Mouse (Mus musculus) CH12.LX (cell line): ENCODE data around the gene Ttc7. TPM values are rescaled to one million over a fixed set of nuclear protein-coding genes. Genes with fewer than 3 reads are reported as not detected.

Source experiments
- DNase-seq: peaks from one replicate; pipeline ENCODE4 v3.0.0-alpha.2; 2013; ENCODE audit errors: extremely low read depth
- H3K27ac ChIP-seq: 2 replicates; pipeline ENCODE4 v1.5.1; 2012; ENCODE audit warnings: low read depth, mild to moderate bottlenecking, control low read depth, moderate library complexity; ENCODE audit not compliant: insufficient read depth
- H3K27me3 ChIP-seq: replicated peaks from 2 replicates; pipeline ENCODE3; 2012; ENCODE audit warnings: inconsistent platforms
- H3K36me3 ChIP-seq, 2 experiments: replicated peaks in 1 of 2; 2 replicates each; pipeline versions ENCODE3 to v1.6.1; 2012; ENCODE audit warnings: inconsistent platforms in 1 of 2, low read length in 1 of 2, mild to moderate bottlenecking in 1 of 2, mixed read lengths in 1 of 2, moderate library complexity in 1 of 2; ENCODE audit not compliant: control insufficient read depth in 1 of 2, insufficient read depth in 1 of 2
- H3K4me1 ChIP-seq, 2 experiments: 2 replicates each; pipeline ENCODE4 v1.6.1; 2012; ENCODE audit warnings: inconsistent platforms in 1 of 2, moderate library complexity in 1 of 2; ENCODE audit not compliant: insufficient read depth in 2 of 2, control insufficient read depth in 1 of 2
- H3K4me2 ChIP-seq: 2 replicates; pipeline ENCODE4 v1.6.1; 2012; ENCODE audit warnings: low read depth, mild to moderate bottlenecking, control low read depth; ENCODE audit not compliant: poor library complexity, insufficient read depth, severe bottlenecking
- H3K4me3 ChIP-seq, 3 experiments: fragments of 150-350 bp in 1 of 3; sonication (generic) in 1 of 3; replicated peaks in 1 of 3; 2 replicates each; pipeline versions ENCODE3 to v1.5.1; 2011 to 2012; ENCODE audit warnings: low read depth in 2 of 3, low read length in 2 of 3, mild to moderate bottlenecking in 2 of 3, moderate library complexity in 2 of 3, control low read depth in 1 of 3, improper control_type of control experiment in 1 of 3, inconsistent platforms in 1 of 3, mixed read lengths in 1 of 3; ENCODE audit not compliant: poor library complexity in 1 of 3
- H3K79me2 ChIP-seq: replicated peaks from 2 replicates; pipeline ENCODE4 v1.6.1; 2012; ENCODE audit warnings: mild to moderate bottlenecking, moderate library complexity; ENCODE audit not compliant: control insufficient read depth, poor library complexity, insufficient read depth, severe bottlenecking; ENCODE audit errors: extremely low read depth
- H3K9ac ChIP-seq: 2 replicates; pipeline ENCODE4 v1.6.1; 2012; ENCODE audit warnings: low read depth, mild to moderate bottlenecking, control low read depth, moderate library complexity; ENCODE audit not compliant: insufficient read depth
- H3K9me3 ChIP-seq: replicated peaks from 2 replicates; pipeline ENCODE3; 2012; ENCODE audit warnings: low read length, inconsistent platforms, mixed read lengths
- BHLHE40 ChIP-seq: IDR thresholded peaks from 2 replicates; pipeline ENCODE4 v1.6.1; 2011; ENCODE audit warnings: mild to moderate bottlenecking, low read depth, low read length, improper control_type of control experiment
- CHD2 ChIP-seq: IDR thresholded peaks from 2 replicates; pipeline ENCODE4 v1.6.1; 2011; ENCODE audit warnings: low read length, improper control_type of control experiment
- CTCF ChIP-seq, 2 experiments: IDR thresholded peaks in 1 of 2; conservative IDR thresholded peaks in 1 of 2; 2 replicates each; pipeline ENCODE4 v1.5.1; 2011 to 2012; ENCODE audit warnings: low read depth in 2 of 2, low read length in 2 of 2, improper control_type of control experiment in 1 of 2, inconsistent platforms in 1 of 2, mild to moderate bottlenecking in 1 of 2, moderate library complexity in 1 of 2
- E2F4 ChIP-seq: IDR thresholded peaks from 2 replicates; pipeline ENCODE4 v1.6.1; 2011; ENCODE audit warnings: low read depth, low read length, improper control_type of control experiment; ENCODE audit not compliant: insufficient replicate concordance
- ELF1 ChIP-seq: IDR thresholded peaks from 2 replicates; pipeline ENCODE4 v1.6.1; 2014; ENCODE audit warnings: low read depth, mild to moderate bottlenecking, inconsistent platforms, low read length, improper control_type of control experiment
- EP300 ChIP-seq: IDR thresholded peaks from 2 replicates; pipeline ENCODE4 v1.6.1; 2011; ENCODE audit warnings: low read length, improper control_type of control experiment
- ETS1 ChIP-seq: conservative IDR thresholded peaks from 2 replicates; pipeline ENCODE4 v1.6.1; 2012; ENCODE audit warnings: low read depth, mild to moderate bottlenecking, inconsistent platforms, low read length, improper control_type of control experiment, moderate library complexity
- GABPA ChIP-seq: IDR thresholded peaks from 2 replicates; pipeline ENCODE4 v1.6.1; 2012; ENCODE audit warnings: low read depth, low read length, improper control_type of control experiment, inconsistent platforms; ENCODE audit not compliant: insufficient replicate concordance
- HCFC1 ChIP-seq: IDR thresholded peaks from 2 replicates; pipeline ENCODE4 v1.6.1; 2012; ENCODE audit warnings: low read depth, mild to moderate bottlenecking, inconsistent platforms, low read length, improper control_type of control experiment
- IRF4 ChIP-seq: IDR thresholded peaks from 2 replicates; pipeline ENCODE4 v1.6.1; 2014; ENCODE audit warnings: low read depth, mild to moderate bottlenecking, inconsistent platforms, low read length, improper control_type of control experiment
- JUN ChIP-seq: IDR thresholded peaks from 2 replicates; pipeline ENCODE4 v1.6.1; 2011; ENCODE audit warnings: low read depth, mild to moderate bottlenecking, low read length, improper control_type of control experiment, moderate library complexity; ENCODE audit not compliant: insufficient read depth
- JUND ChIP-seq: conservative IDR thresholded peaks from 2 replicates; pipeline ENCODE4 v1.6.1; 2011; ENCODE audit warnings: low read depth, low read length, improper control_type of control experiment
- KAT2A ChIP-seq: IDR thresholded peaks from 2 replicates; pipeline ENCODE4 v1.6.1; 2012; ENCODE audit warnings: low read length, improper control_type of control experiment, inconsistent platforms; ENCODE audit not compliant: insufficient replicate concordance
- MAFK ChIP-seq: IDR thresholded peaks from 2 replicates; pipeline ENCODE4 v1.6.1; 2011; ENCODE audit warnings: low read length, improper control_type of control experiment; ENCODE audit not compliant: insufficient replicate concordance
- MAX ChIP-seq: IDR thresholded peaks from 2 replicates; pipeline ENCODE4 v1.6.1; 2011; ENCODE audit warnings: low read length, improper control_type of control experiment
- MAZ ChIP-seq: IDR thresholded peaks from 2 replicates; pipeline ENCODE4 v1.6.1; 2012; ENCODE audit warnings: low read depth, mild to moderate bottlenecking, inconsistent platforms, low read length, improper control_type of control experiment, moderate library complexity
- MEF2A ChIP-seq: IDR thresholded peaks from 2 replicates; pipeline ENCODE4 v1.6.1; 2014; ENCODE audit warnings: low read depth, mild to moderate bottlenecking, inconsistent platforms, low read length, improper control_type of control experiment, borderline replicate concordance
- MXI1 ChIP-seq: IDR thresholded peaks from 2 replicates; pipeline ENCODE4 v1.6.1; 2011; ENCODE audit warnings: mild to moderate bottlenecking, low read depth, low read length, improper control_type of control experiment
- NELFE ChIP-seq: IDR thresholded peaks from 2 replicates; pipeline ENCODE4 v1.6.1; 2011; ENCODE audit warnings: low read depth, low read length, improper control_type of control experiment
- NRF1 ChIP-seq: IDR thresholded peaks from 2 replicates; pipeline ENCODE4 v1.6.1; 2014; ENCODE audit warnings: low read depth, mild to moderate bottlenecking, inconsistent platforms, low read length, improper control_type of control experiment, moderate library complexity
- POLR2A ChIP-seq: IDR thresholded peaks from 2 replicates; pipeline ENCODE4 v1.6.1; 2011; ENCODE audit warnings: low read depth, mild to moderate bottlenecking, improper control_type of control experiment, low read length
- POLR2AphosphoS2 ChIP-seq: IDR thresholded peaks from 2 replicates; pipeline ENCODE4 v1.6.1; 2011; ENCODE audit warnings: low read depth, low read length, improper control_type of control experiment
- RAD21 ChIP-seq: IDR thresholded peaks from 2 replicates; pipeline ENCODE4 v1.6.1; 2011; ENCODE audit warnings: low read depth, mild to moderate bottlenecking, low read length, improper control_type of control experiment, moderate library complexity
- RCOR1 ChIP-seq: conservative IDR thresholded peaks from 2 replicates; pipeline ENCODE4 v1.6.1; 2012; ENCODE audit warnings: low read depth, mild to moderate bottlenecking, inconsistent platforms, low read length, improper control_type of control experiment
- SIN3A ChIP-seq: IDR thresholded peaks from 2 replicates; pipeline ENCODE4 v1.6.1; 2012; ENCODE audit warnings: low read length, improper control_type of control experiment, inconsistent platforms
- SMC3 ChIP-seq: IDR thresholded peaks from 2 replicates; pipeline ENCODE4 v1.6.1; 2011; ENCODE audit warnings: low read depth, low read length, improper control_type of control experiment
- TBP ChIP-seq: conservative IDR thresholded peaks from 2 replicates; pipeline ENCODE4 v1.6.1; 2011; ENCODE audit warnings: low read depth, low read length, improper control_type of control experiment
- TCF12 ChIP-seq: IDR thresholded peaks from 2 replicates; pipeline ENCODE4 v1.6.1; 2014; ENCODE audit warnings: low read depth, mild to moderate bottlenecking, inconsistent platforms, low read length, improper control_type of control experiment
- UBTF ChIP-seq: IDR thresholded peaks from 2 replicates; pipeline ENCODE4 v1.6.1; 2012; ENCODE audit warnings: low read depth, mild to moderate bottlenecking, inconsistent platforms, low read length, improper control_type of control experiment, moderate library complexity
- USF1 ChIP-seq: IDR thresholded peaks from 2 replicates; pipeline ENCODE4 v1.6.1; 2014; ENCODE audit warnings: low read depth, mild to moderate bottlenecking, inconsistent platforms, low read length, improper control_type of control experiment
- USF2 ChIP-seq: conservative IDR thresholded peaks from 2 replicates; pipeline ENCODE4 v1.6.1; 2011; ENCODE audit warnings: low read depth, low read length, improper control_type of control experiment
- ZC3H11A ChIP-seq: IDR thresholded peaks from 2 replicates; pipeline ENCODE4 v1.6.1; 2012; ENCODE audit warnings: low read depth, mild to moderate bottlenecking, inconsistent platforms, low read length, improper control_type of control experiment
- ZKSCAN1 ChIP-seq: IDR thresholded peaks from 2 replicates; pipeline ENCODE4 v1.6.1; 2012; ENCODE audit warnings: low read depth, inconsistent platforms, low read length, improper control_type of control experiment, borderline replicate concordance
- ZMIZ1 ChIP-seq: IDR thresholded peaks from 2 replicates; pipeline ENCODE4 v1.6.1; 2012; ENCODE audit warnings: low read depth, mild to moderate bottlenecking, inconsistent platforms, low read length, improper control_type of control experiment
- ZNF384 ChIP-seq: IDR thresholded peaks from 2 replicates; pipeline ENCODE4 v1.6.1; 2012; ENCODE audit warnings: low read depth, low read length, improper control_type of control experiment, inconsistent platforms
- dilution Hi-C: fragments of 300-500 bp; cut with MboI; formaldehyde crosslinking; loops from 2 replicates; pipeline ENCODE4 v1.14.3; 2020; ENCODE audit warnings: low sequenced_read_pairs; ENCODE audit not compliant: extremely low pct_unique_long_range_greater_than_20kb, extremely low pct_ligation_motif_present
- in situ Hi-C: fragments of 300-500 bp; cut with MboI; formaldehyde crosslinking; loops from 3 replicates; pipeline ENCODE4 v1.14.3; 2019; ENCODE audit warnings: low sequenced_read_pairs, low pct_ligation_motif_present, low pct_unique_long_range_greater_than_20kb, mixed read lengths
- polyA plus RNA-seq: library from polyadenylated mRNA; unstranded; fragments of >175 nt; gene quantifications from 2 replicates; pipeline ENCODE4 v1.2.1, GENCODE M21; 2012; ENCODE audit warnings: low read depth; ENCODE audit not compliant: insufficient read length
- total RNA-seq, 2 experiments: library from RNA; depleted of rRNA; stranded (reverse); fragments of 300-350 nt in 1 of 2; fragments of >200 nt in 1 of 2; gene quantifications; 2 replicates each; pipeline ENCODE4 v1.2.3; 2012 to 2014

Ttc7 gene
- total and polyA plus RNA-seq, 3 experiments, result 6.2 to 16.4 (median 12.8) TPM

GRCm38 (mm10) chr17:87283055-87283754, 519 bp downstream of the Ttc7 start (continued):
- no peak for TF ChIP-seq UBTF
- TF ChIP-seq, all 38 proteins: peak for 4

- in situ Hi-C loops, result no loop called here
- dilution Hi-C loops, result no loop called here
- Histone ChIP-seq H3K4me1 (peaks cover 0 to 38% of the 10 kb centered on the region in 2 experiments; a peak in 3 of 4 replicates), H3K36me3 (peaks cover 0 to 9% of the 10 kb centered on the region in 2 experiments), H3K79me2 (no peaks in the 10 kb centered on the region), H3K9ac (peak overlapping the region; percentile 64; the same call in 1 of the 2 replicates), H3K27ac (no peak overlapping the region), H3K27me3 (peaks cover 2% of the 10 kb centered on the region), H3K9me3 (no peaks in the 10 kb centered on the region), H3K4me2 (peak overlapping the region; percentile 96), H3K4me3 (peak overlapping the region; percentile 76 to 84 (median 82))
- peak; percentile 84 for DNase-seq
- no peak for TF ChIP-seq JUND
- peak; percentile 29; the same call in 1 of the 2 replicates for TF ChIP-seq ETS1
- no peak for TF ChIP-seq CHD2
- no peak for TF ChIP-seq ZNF384
- 0 out of 2 replicates have a peak, but pooled peaks have one; percentile 16 for TF ChIP-seq ELF1
- TF ChIP-seq CTCF (conservative IDR thresholded peaks at IDR 0.05 in 1 of 2, IDR thresholded peaks at IDR 0.05 in 1 of 2; ENCODE audit: low read depth in 2 of 2, low read length in 2 of 2), result no peak
- no peak for TF ChIP-seq GABPA
- no peak for TF ChIP-seq EP300
- TF ChIP-seq USF2, result no peak
- no peak for TF ChIP-seq UBTF
- TF ChIP-seq USF1, result no peak
- TF ChIP-seq TCF12, result no peak
- peak; percentile 58 for TF ChIP-seq SIN3A
- no peak for TF ChIP-seq ZKSCAN1
- peak; percentile 64 for TF ChIP-seq MXI1
- peak; percentile 52; the same call in 1 of the 2 replicates for TF ChIP-seq IRF4
- TF ChIP-seq MAZ, result no peak
- TF ChIP-seq JUN, result no peak
- peak; percentile 55; the same call in 1 of the 2 replicates for TF ChIP-seq MEF2A
- no peak for TF ChIP-seq POLR2AphosphoS2
- TF ChIP-seq TBP, result no peak
- TF ChIP-seq NELFE, result 0 out of 2 replicates have a peak, but pooled peaks have one; percentile 48
- TF ChIP-seq RCOR1, result no peak
- TF ChIP-seq MAFK, result no peak
- TF ChIP-seq KAT2A, result no peak
- TF ChIP-seq E2F4, result no peak
- TF ChIP-seq HCFC1, result no peak
- no peak for TF ChIP-seq NRF1
- no peak for TF ChIP-seq ZC3H11A
- no peak for TF ChIP-seq RAD21
- peak; percentile 60; the same call in 1 of the 2 replicates for TF ChIP-seq POLR2A
- TF ChIP-seq SMC3, result no peak
- no peak; the same call in 1 of the 2 replicates for TF ChIP-seq MAX
- no peak for TF ChIP-seq BHLHE40
- no peak for TF ChIP-seq ZMIZ1
These were observed 1.2 kb downstream of the Ttc7 start for GRCm38 (mm10) chr17:87283755-87284481.
